Mouse (Mus musculus) cortical plate, adult 2 months (tissue): ENCODE data around the gene Prss23. TPM values are rescaled to one million over a fixed set of nuclear protein-coding genes. Genes with fewer than 3 reads are reported as not detected.
A peak's percentile ranks its signal among the peaks of the same experiment; 100 is the strongest.

Experiments
- H3K27ac ChIP-seq: fragments of 200-500 bp; 2 replicates; pipeline ENCODE4 v1.5.1; 2012; ENCODE audit warnings: low read length, control low read depth, inconsistent platforms; ENCODE audit not compliant: insufficient read depth
- H3K4me1 ChIP-seq: fragments of 200-500 bp; 2 replicates; pipeline ENCODE4 v1.6.1; 2011; ENCODE audit warnings: low read length; ENCODE audit not compliant: control insufficient read depth, insufficient read depth
- H3K4me3 ChIP-seq: fragments of 200-500 bp; 2 replicates; pipeline ENCODE4 v1.5.1; 2011; ENCODE audit warnings: mild to moderate bottlenecking, low read length, control low read depth; ENCODE audit not compliant: insufficient read depth
- CTCF ChIP-seq: fragments of 200-500 bp; IDR thresholded peaks from 2 replicates; pipeline ENCODE4 v1.5.1; 2011; ENCODE audit warnings: mild to moderate bottlenecking, control low read depth, low read length; ENCODE audit not compliant: insufficient read depth; ENCODE audit errors: extremely low read depth
- POLR2A ChIP-seq: fragments of 200-500 bp; IDR thresholded peaks from 2 replicates; pipeline ENCODE4 v1.6.1; 2011; ENCODE audit warnings: mild to moderate bottlenecking, low read length, control low read depth; ENCODE audit not compliant: insufficient read depth; ENCODE audit errors: extremely low read depth
- polyA plus RNA-seq: library from polyadenylated mRNA; depleted of rRNA; stranded (reverse); fragments of >200 nt; gene quantifications from 2 replicates; pipeline ENCODE4 v1.2.3, GENCODE M21; 2012

The Prss23 gene
- polyA plus RNA-seq, 1 experiment, result 24.7 TPM

GRCm38 (mm10) chr7:89556652-89557051, 29.7 kb upstream of the Prss23 start:
- H3K27ac ChIP-seq, result no peak overlapping the region
- no peak overlapping the region for H3K4me3 ChIP-seq

GRCm38 (mm10) chr7:89555170-89555569, 28.2 kb upstream of the Prss23 start:
- H3K27ac ChIP-seq, result no peak overlapping the region

More at GRCm38 (mm10) chr7:89556652-89557051, 29.7 kb upstream of the Prss23 start:
- no peak for TF ChIP-seq POLR2A
- no peak for TF ChIP-seq CTCF
- peaks cover 4% of the 10 kb centered on the region; the same call in 1 of the 2 replicates for H3K4me1 ChIP-seq

GRCm38 (mm10) chr7:89554068-89554467, 27.1 kb upstream of the Prss23 start:
- H3K4me1 ChIP-seq, result no peaks in the 10 kb centered on the region
- no peak overlapping the region for H3K27ac ChIP-seq
- TF ChIP-seq CTCF (no peak), POLR2A (no peak)
- H3K4me3 ChIP-seq, result no peak overlapping the region

More at GRCm38 (mm10) chr7:89555170-89555569, 28.2 kb upstream of the Prss23 start:
- TF ChIP-seq POLR2A (no peak), CTCF (no peak)
- Histone ChIP-seq H3K4me1 (no peaks in the 10 kb centered on the region), H3K4me3 (no peak overlapping the region)

GRCm38 (mm10) chr7:89540976-89541375, 14.0 kb upstream of the Prss23 start:
- peaks cover 2% of the 10 kb centered on the region; the same call in 1 of the 2 replicates for H3K4me1 ChIP-seq
- H3K27ac ChIP-seq, result no peak overlapping the region; the same call in 1 of the 2 replicates
- TF ChIP-seq POLR2A, result no peak
- no peak for TF ChIP-seq CTCF
- no peak overlapping the region for H3K4me3 ChIP-seq

- TF ChIP-seq CTCF (no peak), POLR2A (no peak)
- H3K4me1 ChIP-seq, result peaks cover 2% of the 10 kb centered on the region; the same call in 1 of the 2 replicates
- H3K4me3 ChIP-seq, result no peak overlapping the region
- no peak overlapping the region for H3K27ac ChIP-seq
Measured at GRCm38 (mm10) chr7:89539391-89539790, 12.4 kb upstream of the Prss23 start.

- no peak for TF ChIP-seq POLR2A
- no peak for TF ChIP-seq CTCF
- Histone ChIP-seq H3K4me1 (no peaks in the 10 kb centered on the region), H3K4me3 (no peak overlapping the region)
Measured at GRCm38 (mm10) chr7:89527430-89527856, 456 bp upstream of the Prss23 start.

GRCm38 (mm10) chr7:89523816-89524215, 3.2 kb downstream of the Prss23 start:
- no peak overlapping the region for H3K27ac ChIP-seq
- no peaks in the 10 kb centered on the region for H3K4me1 ChIP-seq
- H3K4me3 ChIP-seq, result no peak overlapping the region
- TF ChIP-seq POLR2A, result no peak
- no peak for TF ChIP-seq CTCF

More at GRCm38 (mm10) chr7:89527430-89527856, 456 bp upstream of the Prss23 start:
- H3K27ac ChIP-seq, result no peak overlapping the region

- Histone ChIP-seq H3K4me3 (no peak overlapping the region), H3K27ac (no peak overlapping the region), H3K4me1 (no peaks in the 10 kb centered on the region)
- TF ChIP-seq CTCF (no peak), POLR2A (no peak)
Measured at GRCm38 (mm10) chr7:89522170-89522569, 4.8 kb downstream of the Prss23 start.

- Histone ChIP-seq H3K4me3 (peak overlapping the region; percentile 42), H3K4me1 (0 out of 2 replicates have a peak, but pooled peaks cover under 1% of the 10 kb centered on the region), H3K27ac (0 out of 2 replicates have a peak overlapping the region, but pooled peaks have one; percentile 17)
- 0 out of 2 replicates have a peak, but pooled peaks have one; percentile 13 for TF ChIP-seq CTCF
- TF ChIP-seq POLR2A, result no peak
Measured at GRCm38 (mm10) chr7:89517460-89518390, 9.3 kb downstream of the Prss23 start.
